Mouse (Mus musculus): ENCODE measurements around the gene Col2a1.

GRCm38 (mm10) chr15:98019047-98019446 lies 14.6 kb upstream of the Col2a1 start:
- TF ChIP-seq CTCF (IDR thresholded peaks at IDR 0.05; ENCODE audit: borderline replicate concordance, insufficient read depth, low read length) (no peak), POLR2A (IDR thresholded peaks at IDR 0.05; ENCODE audit: low read depth, low read length) (no peak)

All from embryonic fibroblast, embryonic 13.5 days (primary cell).